Mouse (Mus musculus): Measurements from ENCODE around the gene Zwilch.

GRCm38 (mm10) chr9:64219772-64220420, 47.0 kb upstream of the Zwilch start:
- TF ChIP-seq POLR2A (IDR thresholded peaks at IDR 0.05; ENCODE audit: borderline replicate concordance, extremely low read depth, low read depth, low read length) (no peak), CTCF (IDR thresholded peaks at IDR 0.05; ENCODE audit: insufficient read depth, low read length) (no peak)

Measured in lung, adult 2 months (tissue).